Mouse (Mus musculus) megakaryocyte-erythroid progenitor cell, adult 5 weeks (primary cell): Measurements from ENCODE around the gene Tubb4b. TPM values are rescaled to one million over a fixed set of nuclear protein-coding genes. Genes with fewer than 3 reads are reported as not detected.

Source experiments
- polyA plus RNA-seq: library from polyadenylated mRNA; stranded (reverse); fragments of >175 nt; gene quantifications from 2 replicates; pipeline ENCODE4 v1.2.3, GENCODE M21; 2012

Gene Tubb4b
- 382 and 509 TPM in 2 replicates for polyA plus RNA-seq

DNA sequence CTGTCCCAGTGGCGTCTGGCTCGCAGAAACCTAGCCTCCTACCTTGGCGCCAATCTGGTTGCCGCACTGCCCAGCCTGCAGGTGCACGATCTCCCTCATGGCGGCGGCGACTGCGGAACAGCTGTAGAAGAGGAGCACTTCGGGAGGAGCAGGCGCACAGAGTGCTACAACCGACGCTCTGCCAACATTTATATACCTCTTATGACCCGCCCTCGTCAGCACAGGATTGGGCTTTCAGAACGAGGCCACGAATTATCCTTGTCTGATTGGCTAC, at the start of gene Tubb4b:
Gene Tubb4b, minus strand, starts transcription at position 211 of the 274 bp plus-strand sequence.

DNA sequence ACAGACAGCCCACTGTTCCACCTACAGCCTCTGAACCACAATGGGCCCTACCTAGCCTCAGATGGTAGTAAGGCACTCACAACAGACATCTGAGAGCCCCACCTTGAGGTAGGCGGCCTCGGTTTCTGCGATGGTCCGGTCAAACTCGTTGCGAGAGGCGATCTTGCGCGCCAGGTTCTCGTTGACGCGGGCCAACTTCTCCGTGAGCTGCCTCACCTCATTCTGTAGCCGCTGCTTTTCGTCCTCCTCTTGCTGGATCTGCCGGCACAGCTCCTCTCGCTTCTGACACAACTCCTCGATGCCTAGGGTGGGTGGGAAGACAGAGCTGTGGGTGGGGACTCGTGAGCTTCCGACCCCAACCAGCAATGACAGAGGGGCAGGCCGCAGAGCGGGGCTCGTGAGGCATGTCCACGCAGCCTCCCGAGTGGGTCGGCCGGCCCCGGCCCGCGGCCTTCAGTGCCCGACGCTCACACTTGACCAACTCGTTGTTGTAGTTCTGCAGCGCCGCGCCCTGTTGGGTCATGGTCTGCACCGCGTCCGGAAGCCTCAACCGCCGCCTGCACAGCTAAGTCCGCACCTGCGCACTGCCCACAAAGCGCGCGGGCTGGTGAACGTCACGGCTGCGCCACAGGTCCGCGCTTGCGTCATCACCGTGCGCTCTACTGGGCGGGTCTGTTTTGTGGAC, 47.5 kb upstream of the Tubb4b start, which contains the start of the genes Ssna1 and Anapc2:
Gene Ssna1, minus strand, starts transcription at position 612 of the 685 bp plus-strand sequence.
Gene Anapc2, plus strand, starts transcription at position 652 of the 685 bp plus-strand sequence.

DNA sequence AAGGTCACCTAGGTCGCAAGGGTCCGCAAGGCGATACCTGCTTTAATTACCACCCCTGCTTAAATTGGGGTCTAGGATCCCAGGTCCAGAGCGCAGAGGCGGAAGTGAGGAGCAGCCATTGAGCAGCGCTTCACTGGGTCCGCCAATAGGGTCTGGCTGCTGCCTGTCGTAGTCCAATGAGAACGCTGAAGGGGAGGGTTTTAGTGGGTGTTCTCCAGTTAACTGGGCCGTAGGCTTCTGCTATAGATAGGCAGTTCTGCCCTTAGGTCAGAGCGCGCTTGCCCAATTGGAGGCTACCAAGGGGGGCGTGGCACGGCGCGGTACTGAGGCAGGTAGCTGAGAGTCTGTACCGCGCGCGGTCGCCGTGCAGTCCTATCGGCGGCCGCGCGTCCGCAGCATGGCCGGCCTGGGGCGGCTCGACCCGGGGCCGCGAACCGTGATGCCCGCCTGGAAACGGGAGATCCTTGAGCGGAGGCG, 37.8 kb upstream of the Tubb4b start, which contains the start of gene Tprn:
Gene Tprn, plus strand, starts transcription at position 328 of the 477 bp plus-strand sequence.

DNA sequence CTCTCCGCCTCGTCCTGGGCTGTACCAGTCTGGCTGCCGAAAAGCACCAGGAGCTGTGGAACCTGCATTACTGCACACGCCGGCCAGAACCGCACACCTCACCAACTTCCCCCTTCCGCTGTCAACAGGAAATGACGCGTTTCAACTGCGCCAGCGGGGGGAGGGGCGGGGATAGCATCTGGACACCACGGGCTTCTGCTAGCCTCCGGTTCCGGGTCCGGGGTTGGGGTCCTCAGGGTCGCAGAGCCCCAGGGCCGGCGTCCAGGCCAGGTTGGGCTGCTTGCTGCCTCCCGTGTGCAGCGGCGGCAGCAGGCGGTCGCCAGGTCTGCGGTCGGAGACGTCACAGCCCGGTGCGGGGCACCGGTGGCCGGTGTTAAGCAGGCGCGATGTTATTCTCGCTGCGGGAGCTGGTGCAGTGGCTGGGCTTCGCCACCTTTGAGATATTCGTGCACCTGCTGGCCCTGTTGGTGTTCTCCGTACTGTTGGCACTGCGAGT, 30.8 kb upstream of the Tubb4b start, which contains the start of gene Tmem203:
Gene Tmem203, plus strand, starts transcription at position 156 of the 496 bp plus-strand sequence.

DNA sequence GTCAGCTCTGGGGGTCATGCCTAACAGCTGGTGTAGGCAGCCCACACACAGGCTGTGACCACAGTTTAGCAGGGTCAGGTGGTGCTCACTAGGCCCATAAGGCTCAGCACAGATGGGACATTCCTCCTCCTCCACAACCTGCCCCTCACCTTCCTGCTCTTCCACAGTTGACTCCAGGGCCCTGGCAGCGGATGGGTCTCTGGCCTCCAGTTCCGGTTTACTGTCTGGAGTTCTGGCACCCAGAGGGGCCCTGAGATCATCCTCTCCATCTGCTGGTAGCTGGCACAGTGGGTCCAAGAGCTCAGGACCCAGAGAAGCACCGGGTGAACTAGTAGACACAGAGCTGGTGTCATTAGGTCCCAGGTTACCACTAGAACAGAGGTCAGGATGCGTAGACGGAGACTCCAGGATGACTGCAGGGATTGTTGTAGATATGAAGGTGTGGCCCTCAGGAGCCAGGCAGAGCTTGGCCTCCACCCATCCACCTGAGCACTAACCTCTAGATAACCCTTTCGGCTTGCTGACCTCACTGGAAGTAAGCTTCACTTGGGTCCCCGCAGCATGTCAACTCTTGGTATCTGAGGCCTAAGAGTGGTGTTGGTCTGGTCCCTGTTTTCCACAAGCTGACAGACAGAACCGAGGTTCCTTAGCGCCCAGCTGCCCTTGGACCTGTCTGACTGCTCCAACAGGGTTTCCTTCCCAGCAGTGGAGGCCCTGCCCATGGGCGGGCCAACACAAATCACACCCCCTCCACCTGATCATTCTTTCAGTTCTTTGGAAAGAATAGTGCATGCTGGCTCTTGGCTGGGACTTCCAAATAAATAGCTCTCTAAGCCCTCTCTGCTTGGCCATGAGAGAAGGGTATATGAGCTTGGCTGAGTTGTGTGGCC, 21.9 kb upstream of the Tubb4b start, which contains the start of gene AL732309.1:
Gene AL732309.1, minus strand, starts transcription at position 681 of the 890 bp plus-strand sequence.

DNA sequence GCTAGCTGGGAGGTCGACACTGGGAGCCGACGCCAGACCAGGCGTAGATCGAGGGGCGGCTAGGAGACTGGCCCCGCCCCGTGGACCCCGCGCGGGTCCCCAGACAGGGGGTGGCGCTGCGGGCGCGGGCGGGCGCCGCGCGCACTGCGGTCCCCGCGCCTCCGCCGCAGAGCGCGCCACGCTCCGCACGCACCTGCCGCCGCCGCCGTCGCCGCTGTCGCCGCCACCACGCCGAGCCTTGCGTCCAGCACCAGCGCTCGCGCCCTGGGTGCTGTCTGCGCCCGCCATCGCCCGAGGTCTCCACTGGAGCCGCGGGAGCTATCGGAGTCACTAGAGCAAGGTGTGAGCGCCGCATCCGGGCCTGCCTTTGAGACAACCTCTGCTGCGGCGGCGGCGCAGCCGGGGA, 17.6 kb upstream of the Tubb4b start, which contains the start of the genes Rnf208 and Cysrt1:
Gene Rnf208, plus strand, starts transcription at position 155 of the 406 bp plus-strand sequence.
Gene Cysrt1, minus strand, starts transcription at position 352 of the 406 bp plus-strand sequence.

DNA sequence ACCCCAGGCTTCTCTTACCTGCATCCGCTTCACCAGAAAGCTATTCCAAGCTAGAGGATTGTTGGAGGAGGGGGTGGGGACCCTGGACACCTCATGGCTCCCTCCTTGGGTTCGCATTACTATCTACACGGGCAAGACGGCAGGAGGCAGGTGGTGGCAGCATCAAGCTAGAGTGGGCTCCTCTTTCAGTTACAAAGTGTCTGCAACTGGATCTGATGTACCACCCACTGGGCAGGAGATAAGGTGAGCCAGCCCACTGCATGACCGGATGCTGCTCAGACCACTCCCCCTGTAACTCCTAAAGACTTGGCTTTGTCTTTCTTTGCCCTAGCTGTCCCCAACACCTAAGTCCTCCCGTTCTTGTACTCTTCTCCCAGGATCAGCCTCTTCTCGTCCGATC, 12.1 kb upstream of the Tubb4b start, which contains the start of gene Rnf224:
Gene Rnf224, minus strand, starts transcription at position 174 of the 400 bp plus-strand sequence.

DNA sequence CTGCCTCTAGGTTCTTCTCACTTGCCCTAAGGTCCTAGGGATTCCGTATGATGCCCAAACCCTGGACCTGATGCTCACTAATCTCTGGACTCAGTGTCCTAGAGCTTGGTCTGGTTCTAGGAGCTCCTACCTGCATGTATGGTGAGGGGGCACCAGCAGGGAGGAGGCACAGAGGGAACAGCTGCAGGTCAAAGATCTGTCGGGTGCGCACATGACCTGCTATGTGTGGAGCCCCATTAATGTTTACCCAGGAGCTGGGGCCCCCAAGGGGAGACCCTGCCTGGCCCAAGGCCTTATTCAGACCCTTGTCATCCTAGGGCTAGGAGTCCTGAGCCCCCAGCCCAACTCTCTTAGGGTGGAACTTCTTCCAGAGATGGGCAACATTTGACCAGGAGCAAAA, 9.5 kb upstream of the Tubb4b start, which contains the start of gene Slc34a3:
Gene Slc34a3, minus strand, starts transcription at position 315 of the 400 bp plus-strand sequence.

DNA sequence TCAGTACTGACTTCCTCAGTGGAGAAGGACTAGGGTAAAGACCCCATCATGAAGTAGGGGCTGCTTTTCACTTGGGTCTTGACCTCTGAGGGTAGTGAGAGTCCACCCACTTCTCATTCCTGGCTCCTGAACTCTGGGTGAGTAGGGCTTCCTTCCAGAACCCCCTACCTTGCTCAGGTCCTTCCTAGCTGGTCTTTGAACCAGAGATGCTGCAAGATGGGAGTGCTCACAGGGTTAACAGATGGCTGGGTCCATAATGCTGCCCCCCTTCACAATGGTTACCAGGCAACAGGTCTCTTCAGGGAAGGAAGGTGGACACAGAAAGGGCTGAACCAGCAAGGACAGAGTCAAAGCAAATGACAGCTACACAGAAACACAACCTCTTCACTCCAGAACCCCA, 6.1 kb downstream of the Tubb4b start, which contains the start of gene Fam166a:
Gene Fam166a, plus strand, starts transcription at position 301 of the 400 bp plus-strand sequence.

DNA sequence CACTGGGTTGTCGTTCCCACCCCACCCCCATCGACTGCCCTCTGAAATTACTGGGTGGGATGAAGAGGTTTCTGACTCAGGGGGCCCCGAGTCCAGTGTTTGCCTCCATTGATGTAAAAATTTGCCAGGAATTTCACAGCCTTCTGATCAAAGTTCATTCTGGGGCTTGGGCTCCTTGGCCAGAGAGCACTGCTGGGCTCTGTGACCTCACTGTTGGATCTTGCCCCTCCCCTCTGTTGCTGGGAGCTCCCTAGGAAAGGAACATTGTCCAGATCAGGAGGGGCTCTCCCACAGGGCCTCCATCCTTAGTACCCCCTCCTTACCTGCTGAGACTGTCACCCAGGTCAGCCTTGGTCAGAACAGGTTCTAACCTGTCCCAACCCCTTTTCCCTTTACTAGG, 10.1 kb downstream of the Tubb4b start, which contains the start of gene Stpg3:
Gene Stpg3, minus strand, starts transcription at position 194 of the 400 bp plus-strand sequence.

DNA sequence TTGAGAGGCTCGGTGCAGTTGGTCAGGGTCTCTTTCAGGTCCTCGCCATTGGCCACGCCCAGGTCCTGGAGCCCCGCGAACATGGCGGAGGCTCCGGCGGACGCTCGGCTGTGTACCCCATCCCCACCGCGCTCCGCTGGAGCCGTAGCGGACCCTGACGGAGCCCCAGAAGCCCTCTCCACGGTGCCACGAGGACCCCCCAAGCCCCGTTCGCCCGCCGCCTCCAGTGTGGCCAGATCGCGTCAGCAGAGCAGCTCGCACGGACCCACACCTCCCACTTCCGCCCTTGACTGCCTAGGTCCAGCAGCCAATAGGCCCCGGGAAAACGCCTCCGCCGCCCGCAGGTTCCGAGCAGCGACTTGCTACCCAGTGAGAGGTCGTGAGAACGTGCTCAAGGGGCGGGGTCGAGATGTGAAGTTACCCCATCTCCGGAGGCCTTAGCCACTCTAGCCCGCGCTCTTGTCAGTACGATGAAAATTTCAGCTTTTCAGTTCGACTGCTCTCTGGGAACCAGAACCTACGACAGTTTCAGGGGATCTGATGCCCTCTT, 13.3 kb downstream of the Tubb4b start, which contains the start of gene Nelfb:
Gene Nelfb, minus strand, starts transcription at position 369 of the 550 bp plus-strand sequence.

DNA sequence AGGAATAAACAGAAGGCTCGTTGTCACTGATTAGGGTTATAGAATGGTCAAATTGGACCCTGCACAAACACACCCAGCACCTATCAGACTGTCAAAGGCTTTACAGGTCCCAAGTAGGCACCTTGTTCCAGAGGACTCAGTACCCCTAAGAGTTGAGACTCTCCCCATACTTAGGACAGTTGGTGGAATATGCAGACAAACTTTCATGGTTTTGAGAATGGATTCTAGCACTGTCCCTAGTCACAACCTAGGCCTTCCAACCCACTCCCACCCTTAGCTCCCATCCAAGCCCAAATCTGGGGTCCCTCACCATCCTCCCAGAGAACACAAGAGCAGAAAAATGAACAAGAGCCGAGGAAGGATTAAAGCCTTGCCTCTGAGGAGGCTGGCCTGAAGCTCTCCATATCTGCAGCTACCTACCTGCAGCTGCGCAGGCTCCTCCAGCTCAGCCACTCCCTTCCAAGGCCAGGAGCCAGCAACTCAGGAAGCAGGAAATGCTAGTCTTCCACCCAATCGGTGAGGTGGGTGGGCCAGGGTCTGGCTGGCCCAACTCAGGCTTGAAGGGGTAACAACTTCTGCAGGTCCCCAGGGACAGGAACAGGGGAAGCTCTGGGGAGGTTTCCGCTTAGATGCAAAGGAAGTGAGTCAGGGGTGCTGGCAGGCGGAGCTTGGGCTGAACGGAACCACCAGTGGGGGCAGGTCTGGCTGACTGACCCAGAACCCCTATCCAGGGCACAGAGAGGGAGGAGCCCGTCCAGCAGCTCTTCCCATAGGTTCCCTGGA, 28.1 kb downstream of the Tubb4b start, which contains the start of gene Tor4a:
Gene Tor4a, minus strand, starts transcription at position 715 of the 783 bp plus-strand sequence.

DNA sequence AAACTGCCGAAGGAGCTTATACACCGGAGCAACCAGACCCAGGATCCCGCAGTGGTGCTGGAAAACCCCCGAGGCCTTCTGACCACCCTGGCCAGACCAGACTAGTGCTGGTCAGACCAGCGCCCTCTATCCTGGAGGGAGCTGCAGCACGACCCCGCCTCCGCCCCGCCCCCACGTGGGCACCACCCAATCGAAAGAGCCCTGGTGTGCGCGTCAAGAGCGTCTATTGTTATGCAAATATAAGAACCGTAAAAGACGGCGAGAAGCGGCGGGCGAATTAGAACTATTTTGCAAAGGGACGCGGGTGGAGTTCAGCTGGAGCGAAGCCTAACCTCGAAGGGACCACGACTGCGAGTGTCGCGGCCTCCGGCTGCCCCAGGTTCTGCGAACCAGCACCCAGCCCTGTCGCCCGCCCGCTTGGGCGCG, 44.0 kb downstream of the Tubb4b start, which contains the start of gene Nrarp:
Gene Nrarp, plus strand, starts transcription at position 281 of the 426 bp plus-strand sequence.

Other genes with a start within 250 kb of the Tubb4b start
- gene Mrpl41, start 249.6 kb downstream of the Tubb4b start, polyA plus RNA-seq, result 47.1 and 48.8 TPM in 2 replicates
- 11.5 and 13.6 TPM in 2 replicates for gene Pnpla7, start 248.7 kb downstream of the Tubb4b start, polyA plus RNA-seq
- 19.1 and 31.9 TPM in 2 replicates for gene Nsmf, start 170.3 kb downstream of the Tubb4b start, polyA plus RNA-seq
- gene Entpd8, start 144.4 kb downstream of the Tubb4b start, polyA plus RNA-seq, result not detected in 2 replicates
- gene Noxa1, start 129.6 kb downstream of the Tubb4b start, polyA plus RNA-seq, result 0.03 and 0.15 TPM in 2 replicates
- 4.1 and 6.7 TPM in 2 replicates for gene Nrarp, start 43.9 kb downstream of the Tubb4b start, polyA plus RNA-seq
- gene Tor4a, start 27.8 kb downstream of the Tubb4b start, polyA plus RNA-seq, result 8.8 and 14.5 TPM in 2 replicates
- gene Nelfb, start 13.2 kb downstream of the Tubb4b start, polyA plus RNA-seq, result 26.8 and 30.3 TPM in 2 replicates
- 0.09 and 0.26 TPM in 2 replicates for gene Stpg3, start 10.1 kb downstream of the Tubb4b start, polyA plus RNA-seq
- 0.07 and 0.15 TPM in 2 replicates for gene Fam166a, start 6.0 kb downstream of the Tubb4b start, polyA plus RNA-seq
- gene Slc34a3, start 9.7 kb upstream of the Tubb4b start, polyA plus RNA-seq, result not detected in 2 replicates
- gene Rnf224, start 12.1 kb upstream of the Tubb4b start, polyA plus RNA-seq, result 0.12 and 0.18 TPM in 2 replicates
- 8.5 and 13.7 TPM in 2 replicates for gene Rnf208, start 17.6 kb upstream of the Tubb4b start, polyA plus RNA-seq
- 0.22 TPM in 1 of 2 replicates, not detected in the other for gene Cysrt1, start 17.8 kb upstream of the Tubb4b start, polyA plus RNA-seq
- gene AL732309.1, start 22.2 kb upstream of the Tubb4b start, polyA plus RNA-seq, result 2.8 TPM in 1 of 2 replicates, not detected in the other
- 7.3 and 8.5 TPM in 2 replicates for gene Tmem203, start 30.7 kb upstream of the Tubb4b start, polyA plus RNA-seq
- gene Tprn, start 37.9 kb upstream of the Tubb4b start, polyA plus RNA-seq, result 58.1 and 64.5 TPM in 2 replicates
- gene Ssna1, start 47.7 kb upstream of the Tubb4b start, polyA plus RNA-seq, result 223 and 227 TPM in 2 replicates
- gene Anapc2, start 47.8 kb upstream of the Tubb4b start, polyA plus RNA-seq, result 23.1 and 24.8 TPM in 2 replicates
- not detected in 2 replicates for gene Tmem210, start 63.4 kb upstream of the Tubb4b start, polyA plus RNA-seq
- not detected in 2 replicates for gene Lrrc26, start 65.2 kb upstream of the Tubb4b start, polyA plus RNA-seq
- gene Grin1, start 94.5 kb upstream of the Tubb4b start, polyA plus RNA-seq, result 0.01 and 0.02 TPM in 2 replicates
- 27.2 and 28.1 TPM in 2 replicates for gene Man1b1, start 107.6 kb upstream of the Tubb4b start, polyA plus RNA-seq
- gene Dpp7, start 131.7 kb upstream of the Tubb4b start, polyA plus RNA-seq, result 6.3 and 7.2 TPM in 2 replicates
- 16.7 and 24.2 TPM in 2 replicates for gene Uap1l1, start 141.0 kb upstream of the Tubb4b start, polyA plus RNA-seq
- 35.8 and 46.8 TPM in 2 replicates for gene Sapcd2, start 147.6 kb upstream of the Tubb4b start, polyA plus RNA-seq
- gene Entpd2, start 171.2 kb upstream of the Tubb4b start, polyA plus RNA-seq, result 0.09 and 0.39 TPM in 2 replicates
- 2.3 and 6.0 TPM in 2 replicates for gene Npdc1, start 174.6 kb upstream of the Tubb4b start, polyA plus RNA-seq
- 19.2 and 28.1 TPM in 2 replicates for gene Fut7, start 198.6 kb upstream of the Tubb4b start, polyA plus RNA-seq
- gene Abca2, start 204.0 kb upstream of the Tubb4b start, polyA plus RNA-seq, result 58.0 and 85.3 TPM in 2 replicates
- 0.61 TPM in 1 of 2 replicates, not detected in the other for gene Clic3, start 232.1 kb upstream of the Tubb4b start, polyA plus RNA-seq
- 81.2 and 90.9 TPM in 2 replicates for gene Paxx, start 236.4 kb upstream of the Tubb4b start, polyA plus RNA-seq
- gene Ptgds, start 245.3 kb upstream of the Tubb4b start, polyA plus RNA-seq, result 0.83 and 1.2 TPM in 2 replicates